Mouse (Mus musculus) megakaryocyte, adult 5-6 weeks (primary cell): ENCODE data around the gene Rftn1. TPM values are rescaled to one million over a fixed set of nuclear protein-coding genes. Genes with fewer than 3 reads are reported as not detected.

ENCODE experiments used
- ATAC-seq: 2 replicates; pipeline ENCODE4 v1.8.0; 2016; ENCODE audit warnings: mild to moderate bottlenecking, inconsistent platforms; ENCODE audit not compliant: poor library complexity, severe bottlenecking
- total RNA-seq, 2 experiments: library from RNA; stranded (forward) in 1 of 2; stranded (reverse) in 1 of 2; fragments of 153-499, 151-499 nt in 1 of 2; fragments of 221-1000, 200-1000 nt in 1 of 2; gene quantifications; 2 replicates each; pipeline versions ENCODE4 v1.2.3 to v1.2.4; 2015 to 2017

Gene Rftn1
- total RNA-seq, 2 experiments from 2014 or later: 12.0 to 29.0 TPM

DNA sequence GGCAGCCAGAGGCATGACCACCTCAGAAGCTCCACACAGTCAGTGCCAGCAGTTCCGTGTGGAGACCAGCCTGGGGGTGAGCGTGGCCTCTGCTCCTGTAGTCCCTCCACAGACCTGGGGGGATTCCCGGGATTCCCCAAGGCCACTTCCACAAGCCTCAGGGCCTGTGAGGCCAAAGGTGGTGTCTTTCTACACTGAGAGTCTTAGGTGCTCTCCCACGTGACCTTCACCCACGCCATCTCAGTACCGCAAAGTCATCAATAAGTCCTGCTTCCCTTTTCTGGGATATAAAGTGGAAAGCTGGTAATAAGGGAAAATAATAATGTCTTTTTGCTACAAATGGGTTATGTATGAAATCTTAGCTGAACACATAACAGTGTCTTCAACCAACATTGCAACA lies 92.2 kb downstream of the Rftn1 start:
- ATAC-seq: no peak

DNA sequence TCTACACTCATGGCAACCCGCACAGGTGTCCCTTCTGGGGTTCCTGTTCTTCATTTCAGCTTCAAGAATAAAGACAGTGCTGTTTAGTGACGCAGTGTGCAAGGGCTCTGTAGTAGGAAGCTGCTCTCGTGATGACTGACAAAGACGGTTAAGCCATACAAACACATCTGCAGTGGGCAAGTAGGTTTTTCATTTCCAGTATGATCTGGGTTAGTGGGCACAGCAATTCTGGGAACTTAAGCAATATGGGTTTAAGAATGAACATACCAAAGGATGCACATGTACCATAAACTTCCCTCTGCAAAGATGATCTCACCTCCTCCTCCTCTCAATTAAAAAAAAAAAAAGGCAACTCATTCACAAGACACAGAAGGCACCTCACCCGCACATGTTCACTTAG lies 92.6 kb downstream of the Rftn1 start:
- peak; percentile 30 for ATAC-seq

DNA sequence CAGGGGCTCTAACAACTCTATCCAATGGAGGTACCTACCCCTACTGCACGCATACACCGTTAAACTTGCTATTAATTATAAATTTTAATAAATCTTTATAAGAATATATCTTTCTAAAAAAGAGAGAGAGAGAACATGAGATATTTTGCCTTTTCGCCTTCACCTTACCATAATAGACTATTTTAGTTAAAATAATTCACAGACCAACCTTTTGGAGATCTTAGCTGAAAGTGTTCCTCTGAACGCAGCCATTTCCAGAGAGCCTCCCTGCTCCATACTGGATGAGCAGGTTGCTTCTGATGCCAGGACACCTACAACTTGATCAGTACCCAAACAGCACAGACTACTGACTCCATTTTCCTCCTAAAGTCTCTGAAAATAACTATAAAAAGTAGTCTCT lies 94.2 kb downstream of the Rftn1 start:
- no peak for ATAC-seq

DNA sequence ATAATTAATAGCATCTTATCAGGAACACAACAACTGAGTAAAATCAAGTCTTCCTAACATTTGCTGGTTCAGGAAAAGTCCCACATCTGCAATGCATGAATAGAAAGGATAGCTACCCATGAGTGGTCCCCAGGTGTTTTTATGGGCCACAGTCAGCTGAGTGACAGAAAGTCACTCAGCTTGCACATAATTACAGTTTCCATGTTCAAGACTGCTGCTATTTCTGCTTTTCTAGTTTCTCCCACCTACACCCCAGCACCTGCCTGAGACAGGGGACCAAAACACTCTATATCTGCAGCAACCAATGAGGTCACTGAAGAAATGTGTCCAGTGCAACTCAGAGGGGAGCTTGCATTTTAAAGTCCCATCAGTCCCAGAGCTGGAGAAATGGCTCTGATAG lies 95.9 kb downstream of the Rftn1 start:
- ATAC-seq: no peak

- peak; percentile 51 for ATAC-seq
These were observed 96.4 kb downstream of the Rftn1 start for GRCm38 (mm10) chr17:50094077-50094476.

DNA sequence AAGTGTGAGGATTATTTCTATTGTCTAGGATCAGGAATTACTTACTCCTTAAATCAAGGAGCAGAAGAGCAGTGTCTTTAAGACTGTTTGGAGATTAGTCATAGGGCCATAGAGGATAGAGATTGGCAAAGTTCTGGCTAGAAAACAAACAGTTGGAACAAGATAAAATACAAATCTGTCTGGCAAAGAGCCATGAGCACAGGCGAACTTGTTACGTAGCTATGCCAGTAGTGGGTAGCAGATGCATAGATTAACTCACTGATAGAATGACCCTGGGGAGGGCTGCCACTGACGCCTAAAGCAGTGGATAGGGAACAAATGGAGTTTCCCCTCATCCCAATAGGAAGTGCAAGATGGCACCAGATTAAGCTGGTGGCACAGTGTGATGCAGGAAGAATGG lies 97.1 kb downstream of the Rftn1 start:
- no peak for ATAC-seq

GRCm38 (mm10) chr17:50092848-50093247 lies 97.6 kb downstream of the Rftn1 start:
- ATAC-seq: no peak

DNA sequence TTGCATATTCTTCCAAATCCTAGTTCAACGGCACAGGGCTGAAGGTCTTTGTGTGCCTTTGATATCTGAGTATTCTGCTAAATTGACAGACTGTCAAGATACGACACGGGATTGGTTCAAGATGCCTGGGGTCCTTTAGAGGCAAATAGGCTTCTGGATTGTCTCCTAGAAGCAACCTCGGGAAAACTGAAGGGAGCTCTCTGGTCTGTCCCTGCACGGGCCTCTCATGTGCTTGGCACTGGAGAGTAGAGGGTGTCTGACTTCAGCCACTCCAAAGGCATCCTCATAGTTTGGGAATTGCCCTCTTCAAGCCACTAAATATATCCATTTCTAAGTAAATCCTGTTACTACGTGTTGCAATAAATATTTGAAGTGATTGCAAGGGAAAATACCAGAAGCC lies 98.6 kb downstream of the Rftn1 start:
- no peak for ATAC-seq

GRCm38 (mm10) chr17:50089725-50090124 lies 100.7 kb downstream of the Rftn1 start:
- ATAC-seq: no peak

- no peak for ATAC-seq
These were observed 102.4 kb downstream of the Rftn1 start for GRCm38 (mm10) chr17:50088054-50088453.

- ATAC-seq: no peak
These were observed 103.6 kb downstream of the Rftn1 start for GRCm38 (mm10) chr17:50086887-50087286.

- no peak for ATAC-seq
These were observed 105.8 kb downstream of the Rftn1 start for GRCm38 (mm10) chr17:50084721-50085120.

GRCm38 (mm10) chr17:50083937-50084336 lies 106.5 kb downstream of the Rftn1 start:
- no peak for ATAC-seq

DNA sequence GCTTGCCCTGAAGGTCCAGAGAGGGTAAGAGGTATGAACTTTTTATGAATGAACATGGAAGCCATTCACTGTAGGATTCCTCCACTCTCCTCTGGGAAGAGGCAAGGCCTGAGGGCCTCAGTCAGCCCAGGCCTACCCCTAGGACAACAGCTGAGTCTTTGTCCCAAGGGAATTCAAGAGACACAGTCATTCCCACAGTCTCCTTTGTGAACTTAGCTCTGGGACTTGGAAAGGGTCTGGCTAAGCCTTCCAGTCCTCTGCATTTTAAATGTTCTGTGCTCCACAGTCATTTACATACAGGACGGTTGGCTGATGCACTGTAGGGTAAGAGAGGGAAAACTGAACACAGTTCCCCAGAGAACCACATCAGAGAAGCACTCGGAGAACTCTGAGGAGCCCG lies 107.5 kb downstream of the Rftn1 start:
- ATAC-seq: no peak

- ATAC-seq: no peak
These were observed 108.8 kb downstream of the Rftn1 start for GRCm38 (mm10) chr17:50081647-50082046.

DNA sequence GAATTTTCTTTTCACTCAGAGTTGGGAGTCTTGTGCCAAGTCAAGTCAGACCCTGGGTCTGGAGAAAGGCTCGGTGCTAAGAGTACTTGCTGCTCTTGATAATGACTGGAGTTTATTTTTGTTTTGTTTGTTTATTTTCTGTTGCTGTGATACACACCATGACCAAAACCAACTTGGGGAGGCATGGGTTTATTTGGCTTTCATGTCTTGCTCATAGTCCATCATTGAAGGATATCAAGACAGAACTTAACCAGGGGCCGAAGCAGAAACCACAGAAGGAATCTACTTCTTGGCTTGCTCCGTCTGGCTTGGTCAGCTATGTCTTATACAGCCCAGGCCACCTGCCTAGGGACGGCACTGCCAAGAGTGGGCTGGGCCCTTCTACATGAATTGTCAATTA lies 109.5 kb downstream of the Rftn1 start:
- ATAC-seq: no peak

DNA sequence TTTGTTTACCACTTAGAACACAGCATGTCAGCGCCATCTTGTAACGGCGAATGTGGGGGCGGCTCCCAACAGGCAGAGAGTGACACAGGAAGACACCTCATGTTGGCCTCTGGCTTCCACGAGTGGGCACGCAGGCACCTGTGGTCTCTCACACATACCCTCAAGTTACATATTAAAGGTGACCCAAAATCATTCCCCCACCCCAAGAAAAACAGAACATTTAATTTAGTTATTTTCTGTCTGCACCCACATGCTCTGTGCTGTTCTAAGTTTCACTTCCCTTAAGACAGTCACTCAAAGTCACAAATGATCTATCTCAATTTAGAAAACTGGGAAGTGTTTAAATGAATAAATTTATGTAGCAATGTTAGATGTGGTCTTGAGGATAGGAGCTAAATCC lies 111.7 kb downstream of the Rftn1 start:
- peak; percentile 86 for ATAC-seq

- ATAC-seq: no peak
These were observed 117.2 kb downstream of the Rftn1 start for GRCm38 (mm10) chr17:50072982-50073965.

- peak; percentile 95 for ATAC-seq
These were observed 118.9 kb downstream of the Rftn1 start for GRCm38 (mm10) chr17:50071602-50071988.

GRCm38 (mm10) chr17:50070822-50071601 lies 119.5 kb downstream of the Rftn1 start:
- ATAC-seq: peak; percentile 27; the same call in 1 of the 2 replicates

GRCm38 (mm10) chr17:50069897-50070636 lies 120.4 kb downstream of the Rftn1 start:
- ATAC-seq: peak; percentile 28
